ENCODE assay signal across 9 mouse cellular contexts in genomic region chr16:16498798-16499197, GRCm38 (mm10).
DNase-seq lines count a peak whose midpoint lies in the region; ATAC-seq and TF ChIP-seq lines count a peak whose summit lies in the region.
"Had no signal": no experiment of that assay in that cellular context is flagged by ENCODE, and none has a peak within 500 bp of the region (broad histone marks: within the 10 kb centered on the region; RNA-seq: fewer than 3 reads in every experiment).

No protein-coding gene starts in this region.

- no peak overlapping the region for H3K4me3 ChIP-seq in layer of hippocampus, adult 2 months
- no peak overlapping the region for H3K4me3 ChIP-seq in cerebellum, adult 2 months (replicated peaks; ENCODE audit: insufficient read depth, low read depth, low read length)
- H3K4me3 ChIP-seq: liver, embryonic 15.5 days had no signal

- ATAC-seq in frontal cortex, adult (ENCODE audit: low TSS enrichment), result no peak
- ATAC-seq: Patski had no signal

- peak overlapping the region; percentile 37 for H3K27ac ChIP-seq in layer of hippocampus, adult 2 months
- H3K27ac ChIP-seq in cerebellum, adult 2 months (ENCODE audit: insufficient read depth, low read length), result no peak overlapping the region
- H3K27ac ChIP-seq: liver, embryonic 15.5 days had no signal

- no peaks in the 10 kb centered on the region for H3K27me3 ChIP-seq in cerebellum, adult 2 months (ENCODE audit: control insufficient read depth, insufficient read depth, low read length)
- H3K27me3 ChIP-seq: liver, embryonic 15.5 days; Patski had no signal

- no peak for TF ChIP-seq CTCF in layer of hippocampus, adult 2 months (conservative IDR thresholded peaks at IDR 0.05)
- TF ChIP-seq CTCF in cerebellum, adult 2 months (IDR thresholded peaks at IDR 0.05; ENCODE audit: borderline replicate concordance, insufficient read depth, low read depth, low read length), result no peak

- peak in 1 of 2 experiments; percentile 19 for DNase-seq in layer of hippocampus, adult 2 months (ENCODE audit: low spot score in 2 of 2)
- no peak for DNase-seq in layer of hippocampus, adult 9-11 months
- DNase-seq in cerebellum, adult 2 months, result peak; percentile 65 to 75
- DNase-seq in gastrocnemius, adult 18-20 months (ENCODE audit: low spot score), result peak; percentile 49
- peak; percentile 21 to 28 for DNase-seq in layer of hippocampus, postnatal 36 days
- no peak for DNase-seq in frontal cortex, postnatal 10 days (ENCODE audit: low spot score in 2 of 2)

- TF ChIP-seq POLR2A in cerebellum, adult 2 months (IDR thresholded peaks at IDR 0.05; ENCODE audit: borderline replicate concordance, insufficient read depth, low read length), result no peak

- H3K4me1 ChIP-seq in cerebellum, adult 2 months (ENCODE audit: control insufficient read depth, insufficient read depth, low read length), result peaks cover 7% of the 10 kb centered on the region; the same call in 1 of the 2 replicates
- H3K4me1 ChIP-seq: liver, embryonic 15.5 days had no signal

Comparison
In these comparisons a context has a peak if more than half of its experiments do, and no peak if none do; other contexts are left out.
1. DNase-seq: peak in cerebellum, adult 2 months (2 of 2), gastrocnemius, adult 18-20 months (single experiment) and layer of hippocampus, postnatal 36 days (2 of 2); none in layer of hippocampus, adult 9-11 months (single experiment) and frontal cortex, postnatal 10 days (0 of 2).